Mouse (Mus musculus): ENCODE measurements at regions not wholly inside any gene's neighbourhood (a gene's known extent, or its start where the extent isn't known, plus 50 kb on each side); places are given as distances from the start of the nearest gene placed in this dataset.

DNA sequence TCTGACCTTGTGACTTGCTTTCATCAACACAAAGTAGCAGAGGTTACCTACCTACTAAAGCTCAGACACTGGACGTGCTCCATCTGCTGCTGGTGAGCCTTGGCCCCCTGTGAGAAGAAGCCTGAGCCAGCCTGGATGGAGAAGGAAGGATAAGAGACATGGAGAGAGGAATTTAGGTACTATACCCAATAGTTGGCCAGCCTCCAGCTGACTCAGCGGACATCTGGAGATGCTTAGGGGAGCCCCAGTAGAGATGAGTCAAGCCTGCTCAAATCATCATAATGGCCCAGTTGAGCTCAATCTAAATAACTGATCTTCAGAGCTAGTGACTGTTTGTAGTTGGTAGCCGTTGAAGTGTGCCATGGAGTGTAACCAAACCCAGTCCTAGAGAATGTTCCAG is 53.7 kb upstream of the Ripply2 start:
- H3K4me3 ChIP-seq (replicated peaks; ENCODE audit: insufficient read depth, low read depth, low read length) = no peak overlapping the region
- DNase-seq = peak; percentile 67 to 81
- peaks cover 2% of the 10 kb centered on the region for H3K4me1 ChIP-seq (ENCODE audit: control insufficient read depth, insufficient read depth, low read length)
- TF ChIP-seq CTCF (IDR thresholded peaks at IDR 0.05; ENCODE audit: borderline replicate concordance, insufficient read depth, low read depth, low read length) (no peak), POLR2A (IDR thresholded peaks at IDR 0.05; ENCODE audit: borderline replicate concordance, insufficient read depth, low read length) (no peak)
- WGBS = 21% methylated on average over 3 of the region's 3 CpGs
- no peaks in the 10 kb centered on the region for H3K27me3 ChIP-seq (ENCODE audit: control insufficient read depth, insufficient read depth, low read length)
- H3K27ac ChIP-seq (ENCODE audit: insufficient read depth, low read length) = 0 out of 2 replicates have a peak overlapping the region, but pooled peaks have one; percentile 13

DNA sequence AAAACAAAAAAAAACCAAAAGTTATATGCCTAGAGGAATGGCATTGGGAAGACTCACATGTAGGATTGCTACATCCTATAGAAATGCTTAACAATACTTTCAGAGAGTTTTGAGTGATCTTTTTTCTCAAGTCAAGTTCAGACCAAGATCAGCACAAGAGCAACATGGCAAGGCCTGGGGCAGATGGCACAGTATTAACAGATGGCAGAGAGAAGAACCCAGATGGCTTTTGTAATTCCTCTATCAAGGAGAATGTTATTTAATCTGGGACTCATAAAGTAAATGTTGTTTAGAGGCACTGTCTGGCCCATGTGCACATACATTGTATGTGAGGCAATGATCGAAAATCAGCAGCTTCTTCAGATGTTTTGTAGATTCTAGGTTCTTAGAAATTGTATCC is 58.3 kb upstream of the Ripply2 start:
- peak; percentile 69 to 88 for DNase-seq
- no peaks in the 10 kb centered on the region for H3K27me3 ChIP-seq (ENCODE audit: control insufficient read depth, insufficient read depth, low read length)
- H3K27ac ChIP-seq (ENCODE audit: insufficient read depth, low read length) = peak overlapping the region; percentile 61; the same call in 1 of the 2 replicates
- TF ChIP-seq CTCF (IDR thresholded peaks at IDR 0.05; ENCODE audit: borderline replicate concordance, insufficient read depth, low read depth, low read length) = no peak
- TF ChIP-seq POLR2A (IDR thresholded peaks at IDR 0.05; ENCODE audit: borderline replicate concordance, insufficient read depth, low read length) = no peak
- 14% methylated on average over 1 of the region's 1 CpGs for WGBS
- H3K4me3 ChIP-seq (replicated peaks; ENCODE audit: insufficient read depth, low read depth, low read length) = no peak overlapping the region
- peaks cover 5% of the 10 kb centered on the region for H3K4me1 ChIP-seq (ENCODE audit: control insufficient read depth, insufficient read depth, low read length)

DNA sequence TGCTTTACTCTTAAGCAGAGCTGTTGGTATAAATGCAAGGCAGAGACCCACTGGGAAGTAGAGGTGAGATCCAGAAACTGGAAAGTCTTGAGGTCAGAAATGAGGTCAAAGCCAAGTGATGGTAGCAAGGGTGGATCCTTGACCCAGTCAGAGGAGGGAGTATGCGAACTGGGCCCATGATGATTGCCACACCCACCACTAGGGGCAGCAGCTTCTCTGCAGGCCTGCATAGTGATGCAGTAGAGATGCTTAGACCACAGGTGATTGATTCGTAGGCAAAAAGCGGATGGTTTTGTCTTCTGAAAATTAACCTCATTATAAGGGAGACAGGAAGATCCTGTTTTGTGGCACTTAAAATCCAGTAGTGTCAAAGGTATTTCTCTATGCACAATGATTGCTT is 59.6 kb upstream of the Ripply2 start:
- Histone ChIP-seq H3K27me3 (ENCODE audit: control insufficient read depth, insufficient read depth, low read length) (no peaks in the 10 kb centered on the region), H3K27ac (ENCODE audit: insufficient read depth, low read length) (no peak overlapping the region), H3K4me1 (ENCODE audit: control insufficient read depth, insufficient read depth, low read length) (peaks cover 3% of the 10 kb centered on the region; the same call in 1 of the 2 replicates), H3K4me3 (replicated peaks; ENCODE audit: insufficient read depth, low read depth, low read length) (no peak overlapping the region)
- 91% methylated on average over 3 of the region's 3 CpGs for WGBS
- TF ChIP-seq POLR2A (IDR thresholded peaks at IDR 0.05; ENCODE audit: borderline replicate concordance, insufficient read depth, low read length) = no peak
- peak; percentile 44; the same call in 1 of the 2 replicates for TF ChIP-seq CTCF (IDR thresholded peaks at IDR 0.05; ENCODE audit: borderline replicate concordance, insufficient read depth, low read depth, low read length)
- no peak for DNase-seq

DNA sequence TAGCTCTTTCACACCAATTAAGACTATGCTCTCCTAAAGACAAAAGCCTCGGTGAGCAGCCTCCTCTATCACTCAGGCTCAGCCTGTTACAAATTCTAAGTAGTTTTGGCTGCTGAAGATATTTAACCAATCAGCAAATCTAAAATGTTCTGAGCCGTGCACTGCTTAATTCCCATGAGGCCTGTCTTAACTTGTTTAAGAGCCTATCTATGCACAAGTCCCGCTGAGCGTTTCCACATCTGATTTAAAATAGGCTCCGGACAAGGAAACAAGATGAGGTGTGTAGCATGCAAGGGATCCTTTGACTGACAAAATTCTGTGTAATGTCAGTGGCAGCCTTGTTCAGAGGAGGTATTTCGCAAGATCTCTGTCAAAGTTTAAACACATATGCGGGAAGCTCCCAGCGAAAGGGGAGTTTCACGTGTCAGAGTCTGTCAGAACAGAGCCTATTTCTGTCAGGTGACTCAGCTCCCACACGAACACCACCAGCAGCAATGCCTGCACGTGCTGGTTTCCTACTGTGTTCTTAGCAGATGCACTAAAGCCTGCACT is 63.3 kb upstream of the Ripply2 start:
- Histone ChIP-seq H3K27me3 (ENCODE audit: control insufficient read depth, insufficient read depth, low read length) (no peaks in the 10 kb centered on the region), H3K4me3 (replicated peaks; ENCODE audit: insufficient read depth, low read depth, low read length) (no peak overlapping the region), H3K4me1 (ENCODE audit: control insufficient read depth, insufficient read depth, low read length) (peaks cover 7% of the 10 kb centered on the region; the same call in 1 of the 2 replicates), H3K27ac (ENCODE audit: insufficient read depth, low read length) (no peak overlapping the region)
- TF ChIP-seq POLR2A (IDR thresholded peaks at IDR 0.05; ENCODE audit: borderline replicate concordance, insufficient read depth, low read length) (no peak), CTCF (IDR thresholded peaks at IDR 0.05; ENCODE audit: borderline replicate concordance, insufficient read depth, low read depth, low read length) (no peak)
- no peak for DNase-seq
- WGBS = 55% methylated on average over 11 of the region's 11 CpGs

DNA sequence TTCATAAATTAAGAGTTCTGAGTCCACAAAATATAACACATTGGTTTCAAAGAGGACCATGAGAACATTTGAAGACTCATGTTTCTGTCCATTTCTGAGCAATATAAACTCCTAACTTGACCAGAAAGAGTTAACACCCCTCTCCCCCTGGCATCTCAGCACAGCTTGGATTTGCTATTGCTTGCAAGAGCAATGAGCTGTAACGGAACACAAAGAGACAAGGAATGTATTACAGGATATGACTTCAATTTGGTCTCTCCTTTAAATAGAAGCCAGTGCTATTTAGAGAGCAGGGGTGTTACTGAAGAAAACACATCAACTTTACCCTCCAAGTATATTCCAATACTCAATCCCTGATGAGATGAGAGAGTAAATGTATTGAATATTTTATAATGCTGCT is 65.5 kb upstream of the Ripply2 start:
- no peak overlapping the region for H3K27ac ChIP-seq (ENCODE audit: insufficient read depth, low read length)
- TF ChIP-seq POLR2A (IDR thresholded peaks at IDR 0.05; ENCODE audit: borderline replicate concordance, insufficient read depth, low read length) (no peak), CTCF (IDR thresholded peaks at IDR 0.05; ENCODE audit: borderline replicate concordance, insufficient read depth, low read depth, low read length) (no peak)
- H3K4me3 ChIP-seq (replicated peaks; ENCODE audit: insufficient read depth, low read depth, low read length) = no peak overlapping the region
- H3K4me1 ChIP-seq (ENCODE audit: control insufficient read depth, insufficient read depth, low read length) = peaks cover 7% of the 10 kb centered on the region; the same call in 1 of the 2 replicates
- no peaks in the 10 kb centered on the region for H3K27me3 ChIP-seq (ENCODE audit: control insufficient read depth, insufficient read depth, low read length)
- WGBS = 20% methylated on average over 1 of the region's 1 CpGs
- no peak for DNase-seq

DNA sequence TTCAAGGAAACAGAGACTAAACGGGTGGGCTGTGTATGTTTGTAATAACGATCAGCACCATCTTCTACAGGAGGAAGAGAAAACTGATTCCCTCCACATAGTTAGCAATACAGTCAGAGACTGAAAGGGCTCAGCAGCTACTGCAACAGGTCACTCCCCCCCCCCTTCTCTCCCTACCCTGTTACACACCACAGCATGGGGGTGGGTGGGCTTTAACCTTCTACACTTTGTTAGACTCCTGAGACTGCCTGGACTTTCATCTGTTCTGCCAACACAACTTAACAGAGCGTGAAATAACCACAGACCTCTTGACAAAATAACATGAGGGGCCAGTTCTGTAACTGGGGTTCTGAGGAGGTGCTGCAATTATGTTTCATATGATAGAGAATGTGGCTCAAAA is 50.7 kb upstream of the Snap91 start:
- H3K4me1 ChIP-seq (ENCODE audit: control insufficient read depth, insufficient read depth, low read length) = no peaks in the 10 kb centered on the region
- no peak overlapping the region for H3K27ac ChIP-seq (ENCODE audit: insufficient read depth, low read length)
- TF ChIP-seq POLR2A (IDR thresholded peaks at IDR 0.05; ENCODE audit: borderline replicate concordance, insufficient read depth, low read length) = no peak
- no peak for TF ChIP-seq CTCF (IDR thresholded peaks at IDR 0.05; ENCODE audit: borderline replicate concordance, insufficient read depth, low read depth, low read length)
- 62% methylated on average over 3 of the region's 3 CpGs for WGBS
- H3K4me3 ChIP-seq (replicated peaks; ENCODE audit: insufficient read depth, low read depth, low read length) = no peak overlapping the region
- H3K27me3 ChIP-seq (ENCODE audit: control insufficient read depth, insufficient read depth, low read length) = no peaks in the 10 kb centered on the region
- DNase-seq = no peak

All from cerebellum, adult 2 months (tissue).